Mouse (Mus musculus): Measurements from ENCODE around the gene Tnfsf15. TPM values are rescaled to one million over a fixed set of nuclear protein-coding genes. Genes with fewer than 3 reads are reported as not detected.

Gene Tnfsf15
- not detected in 2 replicates for polyA plus RNA-seq (2016; fragmentation: Nextera tagmentation; extraction: Ambion mirVana)

GRCm38 (mm10) chr4:63744693-63745171 is at the start of gene Tnfsf15:
Gene Tnfsf15, minus strand, starts transcription at chr4:63745113.
- Histone ChIP-seq H3K4me3 (no peak within 1 kb of the TSS), H3K9ac (no peak within 1 kb of the TSS), H3K27me3 (replicated peaks) (no peaks in the 10 kb centered on the region), H3K4me1 (no peaks in the 10 kb centered on the region), H3K9me3 (replicated peaks) (no peaks in the 10 kb centered on the region), H3K36me3 (no peaks in the 10 kb centered on the region), H3K27ac (no peak within 1 kb of the TSS), H3K4me2 (no peak within 1 kb of the TSS)
- WGBS (ENCODE audit: insufficient replicate concordance), result 57% methylated on average over 8 of the region's 8 CpGs
- ATAC-seq, result peak; percentile 46; the same call in 1 of the 2 replicates

- WGBS (ENCODE audit: insufficient replicate concordance), result 81% methylated on average over 3 of the region's 3 CpGs
- Histone ChIP-seq H3K27ac (no peak overlapping the region), H3K9me3 (replicated peaks) (no peaks in the 10 kb centered on the region), H3K4me2 (no peak overlapping the region), H3K9ac (no peak overlapping the region), H3K27me3 (replicated peaks) (no peaks in the 10 kb centered on the region), H3K4me3 (no peak overlapping the region), H3K36me3 (no peaks in the 10 kb centered on the region), H3K4me1 (no peaks in the 10 kb centered on the region)
- ATAC-seq, result no peak
Measured at GRCm38 (mm10) chr4:63792328-63792727, 47.4 kb upstream of the Tnfsf15 start.

GRCm38 (mm10) chr4:63785466-63785865 is 40.6 kb upstream of the Tnfsf15 start:
- 44% methylated on average over 2 of the region's 2 CpGs for WGBS (ENCODE audit: insufficient replicate concordance)

GRCm38 (mm10) chr4:63783826-63784225 is 38.9 kb upstream of the Tnfsf15 start:
- Histone ChIP-seq H3K36me3 (no peaks in the 10 kb centered on the region), H3K27ac (no peak overlapping the region), H3K4me3 (no peak overlapping the region), H3K27me3 (replicated peaks) (no peaks in the 10 kb centered on the region), H3K4me1 (no peaks in the 10 kb centered on the region), H3K9me3 (replicated peaks) (no peaks in the 10 kb centered on the region), H3K9ac (no peak overlapping the region), H3K4me2 (no peak overlapping the region)
- 72% methylated on average over 5 of the region's 5 CpGs for WGBS (ENCODE audit: insufficient replicate concordance)
- no peak for ATAC-seq

More at GRCm38 (mm10) chr4:63785466-63785865, 40.6 kb upstream of the Tnfsf15 start:
- Histone ChIP-seq H3K27ac (no peak overlapping the region), H3K9ac (no peak overlapping the region), H3K4me2 (no peak overlapping the region), H3K4me1 (no peaks in the 10 kb centered on the region), H3K4me3 (no peak overlapping the region), H3K27me3 (replicated peaks) (no peaks in the 10 kb centered on the region), H3K36me3 (no peaks in the 10 kb centered on the region), H3K9me3 (replicated peaks) (no peaks in the 10 kb centered on the region)
- no peak for ATAC-seq

GRCm38 (mm10) chr4:63782970-63783613 is 38.2 kb upstream of the Tnfsf15 start:
- H3K27ac ChIP-seq, result no peak overlapping the region
- no peaks in the 10 kb centered on the region for H3K27me3 ChIP-seq (replicated peaks)
- no peak overlapping the region for H3K4me2 ChIP-seq
- WGBS (ENCODE audit: insufficient replicate concordance), result 64% methylated on average over 7 of the region's 7 CpGs
- H3K36me3 ChIP-seq, result no peaks in the 10 kb centered on the region
- no peak overlapping the region for H3K4me3 ChIP-seq
- no peaks in the 10 kb centered on the region for H3K9me3 ChIP-seq (replicated peaks)
- no peak overlapping the region for H3K9ac ChIP-seq
- ATAC-seq, result no peak
- no peaks in the 10 kb centered on the region for H3K4me1 ChIP-seq

GRCm38 (mm10) chr4:63777223-63777622 is 32.3 kb upstream of the Tnfsf15 start:
- H3K4me3 ChIP-seq, result no peak overlapping the region
- no peaks in the 10 kb centered on the region for H3K4me1 ChIP-seq
- WGBS (ENCODE audit: insufficient replicate concordance), result 63% methylated on average over 8 of the region's 8 CpGs
- H3K9ac ChIP-seq, result no peak overlapping the region
- no peaks in the 10 kb centered on the region for H3K27me3 ChIP-seq (replicated peaks)
- no peak overlapping the region for H3K27ac ChIP-seq
- no peaks in the 10 kb centered on the region for H3K36me3 ChIP-seq
- H3K4me2 ChIP-seq, result no peak overlapping the region
- H3K9me3 ChIP-seq (replicated peaks), result no peaks in the 10 kb centered on the region
- ATAC-seq, result no peak

- H3K27ac ChIP-seq, result no peak overlapping the region
- ATAC-seq, result no peak
- no peak overlapping the region for H3K4me2 ChIP-seq
- 42% methylated on average over 8 of the region's 8 CpGs for WGBS (ENCODE audit: insufficient replicate concordance)
- no peaks in the 10 kb centered on the region for H3K27me3 ChIP-seq (replicated peaks)
- H3K36me3 ChIP-seq, result no peaks in the 10 kb centered on the region
- H3K9me3 ChIP-seq (replicated peaks), result no peaks in the 10 kb centered on the region
- H3K4me1 ChIP-seq, result no peaks in the 10 kb centered on the region
- no peak overlapping the region for H3K9ac ChIP-seq
- H3K4me3 ChIP-seq, result no peak overlapping the region
Measured at GRCm38 (mm10) chr4:63773306-63774090, 28.6 kb upstream of the Tnfsf15 start.

- ATAC-seq, result no peak
- Histone ChIP-seq H3K9ac (no peak overlapping the region), H3K4me2 (no peak overlapping the region), H3K9me3 (replicated peaks) (no peaks in the 10 kb centered on the region), H3K36me3 (no peaks in the 10 kb centered on the region), H3K4me3 (no peak overlapping the region), H3K27ac (no peak overlapping the region), H3K4me1 (no peaks in the 10 kb centered on the region), H3K27me3 (replicated peaks) (no peaks in the 10 kb centered on the region)
- 61% methylated on average over 2 of the region's 2 CpGs for WGBS (ENCODE audit: insufficient replicate concordance)
Measured at GRCm38 (mm10) chr4:63772514-63772913, 27.6 kb upstream of the Tnfsf15 start.

- Histone ChIP-seq H3K4me3 (no peak overlapping the region), H3K36me3 (no peaks in the 10 kb centered on the region), H3K27ac (no peak overlapping the region), H3K9ac (no peak overlapping the region), H3K4me2 (no peak overlapping the region), H3K4me1 (no peaks in the 10 kb centered on the region), H3K27me3 (replicated peaks) (no peaks in the 10 kb centered on the region), H3K9me3 (replicated peaks) (no peaks in the 10 kb centered on the region)
- no peak for ATAC-seq
- WGBS (ENCODE audit: insufficient replicate concordance), result 67% methylated on average over 4 of the region's 4 CpGs
Measured at GRCm38 (mm10) chr4:63771291-63771690, 26.4 kb upstream of the Tnfsf15 start.

GRCm38 (mm10) chr4:63769161-63769560 is 24.2 kb upstream of the Tnfsf15 start:
- no peaks in the 10 kb centered on the region for H3K4me1 ChIP-seq
- no peaks in the 10 kb centered on the region for H3K9me3 ChIP-seq (replicated peaks)
- H3K4me2 ChIP-seq, result no peak overlapping the region
- no peaks in the 10 kb centered on the region for H3K36me3 ChIP-seq
- H3K9ac ChIP-seq, result no peak overlapping the region
- ATAC-seq, result no peak
- H3K27ac ChIP-seq, result no peak overlapping the region
- H3K4me3 ChIP-seq, result no peak overlapping the region
- WGBS (ENCODE audit: insufficient replicate concordance), result 34% methylated on average over 3 of the region's 3 CpGs
- H3K27me3 ChIP-seq (replicated peaks), result no peaks in the 10 kb centered on the region

- Histone ChIP-seq H3K4me1 (no peaks in the 10 kb centered on the region), H3K36me3 (no peaks in the 10 kb centered on the region), H3K27me3 (replicated peaks) (no peaks in the 10 kb centered on the region), H3K9ac (no peak overlapping the region), H3K27ac (no peak overlapping the region), H3K4me2 (no peak overlapping the region), H3K4me3 (no peak overlapping the region), H3K9me3 (replicated peaks) (no peaks in the 10 kb centered on the region)
- ATAC-seq, result no peak
- WGBS (ENCODE audit: insufficient replicate concordance), result 61% methylated on average over 2 of the region's 2 CpGs
Measured at GRCm38 (mm10) chr4:63765050-63765449, 20.1 kb upstream of the Tnfsf15 start.

- no peaks in the 10 kb centered on the region for H3K27me3 ChIP-seq (replicated peaks)
- no peaks in the 10 kb centered on the region for H3K9me3 ChIP-seq (replicated peaks)
- ATAC-seq, result no peak
- H3K9ac ChIP-seq, result no peak overlapping the region
- no peak overlapping the region for H3K4me3 ChIP-seq
- H3K4me2 ChIP-seq, result no peak overlapping the region
- no peaks in the 10 kb centered on the region for H3K4me1 ChIP-seq
- H3K27ac ChIP-seq, result no peak overlapping the region
- 71% methylated on average over 3 of the region's 3 CpGs for WGBS (ENCODE audit: insufficient replicate concordance)
- no peaks in the 10 kb centered on the region for H3K36me3 ChIP-seq
Measured at GRCm38 (mm10) chr4:63759931-63760330, 15.0 kb upstream of the Tnfsf15 start.
